In genomic region chr7:101374155-101374554, GRCm38 (mm10) we compare ENCODE assay signal across 7 mouse cellular contexts. TPM values are rescaled to one million over a fixed set of nuclear protein-coding genes. Genes with fewer than 3 reads are reported as not detected.
DNase-seq lines count a peak whose midpoint lies in the region; ATAC-seq and TF ChIP-seq lines count a peak whose summit lies in the region.

No protein-coding gene starts in this region.

- H3K4me3 ChIP-seq in hindbrain, postnatal 0 days (ENCODE audit: low read length): no peak overlapping the region
- no peak overlapping the region for H3K4me3 ChIP-seq in neural tube, embryonic 15.5 days (replicated peaks)

- peak; percentile 88 for TF ChIP-seq CTCF in hindbrain, postnatal 0 days (IDR thresholded peaks at IDR 0.05; ENCODE audit: low read depth)

- no peak overlapping the region for H3K4me2 ChIP-seq in hindbrain, postnatal 0 days (ENCODE audit: low read depth, low read length)
- H3K4me2 ChIP-seq in neural tube, embryonic 15.5 days: no peak overlapping the region

- peak; percentile 61 for ATAC-seq in hindbrain, postnatal 0 days
- peak; percentile 53; the same call in 1 of the 2 replicates for ATAC-seq in neural tube, embryonic 15.5 days (ENCODE audit: low FRiP score)

- H3K27me3 ChIP-seq in hindbrain, postnatal 0 days (ENCODE audit: insufficient read depth, low read length): no peaks in the 10 kb centered on the region
- no peaks in the 10 kb centered on the region for H3K27me3 ChIP-seq in neural tube, embryonic 15.5 days (replicated peaks)

- DNase-seq in left cerebral cortex, adult 18-20 months (ENCODE audit: low spot score in 2 of 2): peak; percentile 30 to 47
- DNase-seq in left cerebral cortex, postnatal 36 days (ENCODE audit: low spot score in 2 of 2): no peak
- DNase-seq in NIH3T3 (ENCODE audit: low read depth): peak; percentile 81
- DNase-seq in cerebellum, postnatal 14 days: peak; percentile 71 to 76
- peak; percentile 86 for DNase-seq in hindbrain, postnatal 0 days (ENCODE audit: low spot score)
- no peak for DNase-seq in adrenal gland, adult 8-10 months

- no peak overlapping the region for H3K9ac ChIP-seq in hindbrain, postnatal 0 days (replicated peaks; ENCODE audit: low read length)
- H3K9ac ChIP-seq in neural tube, embryonic 15.5 days (replicated peaks): no peak overlapping the region

- H3K36me3 ChIP-seq in hindbrain, postnatal 0 days (ENCODE audit: insufficient read depth, low read length): no peaks in the 10 kb centered on the region
- no peaks in the 10 kb centered on the region for H3K36me3 ChIP-seq in neural tube, embryonic 15.5 days

- intact Hi-C loops in left cerebral cortex, postnatal 36 days (cut with DNase I): loop anchor here (1.0 to 5.0 kb wide), 2 partner anchors 64 to 312 kb away; no protein-coding TSS in a partner anchor

- H3K9me3 ChIP-seq in hindbrain, postnatal 0 days (ENCODE audit: low read length): no peaks in the 10 kb centered on the region
- no peaks in the 10 kb centered on the region for H3K9me3 ChIP-seq in neural tube, embryonic 15.5 days (replicated peaks)

- no peaks in the 10 kb centered on the region for H3K4me1 ChIP-seq in hindbrain, postnatal 0 days (ENCODE audit: insufficient read depth, low read length)
- H3K4me1 ChIP-seq in neural tube, embryonic 15.5 days: peaks cover 19% of the 10 kb centered on the region

- no peak overlapping the region for H3K27ac ChIP-seq in hindbrain, postnatal 0 days
- H3K27ac ChIP-seq in neural tube, embryonic 15.5 days (replicated peaks): no peak overlapping the region

RNA-seq across cellular contexts. Expression of gene Arap1, which starts 26.3 kb away (rescaled TPM):
- total RNA-seq in left cerebral cortex, adult 18-20 months (2021): 10 to 100 TPM; 15.6 to 24.1 TPM
- 10 to 100 TPM; 16.5 to 17.6 TPM for total RNA-seq in left cerebral cortex, postnatal 36 days (2021)
- total RNA-seq in hindbrain, postnatal 0 days (2014; rRNA removed): 19.2 and 44.0 TPM in 2 replicates
- polyA plus RNA-seq in hindbrain, postnatal 0 days (2015; fragmentation: Nextera tagmentation; extraction: Ambion mirVana): 9.2 and 10.5 TPM in 2 replicates
- 9.7 and 19.9 TPM in 2 replicates for polyA plus RNA-seq in neural tube, embryonic 15.5 days (2015; fragmentation: Nextera tagmentation; extraction: Ambion mirVana)
- 10 to 100 TPM; 34.8 to 67.7 (median 49.6) TPM for total RNA-seq in adrenal gland, adult 8-10 months (2022)

RNA-seq across cellular contexts. Expression of gene Gm45837, which starts 36.5 kb away (rescaled TPM):
- total RNA-seq in left cerebral cortex, adult 18-20 months (2021): 1 to 10 TPM in 1 of 2 experiments, not detected in 1; 1.3 TPM
- total RNA-seq in left cerebral cortex, postnatal 36 days (2021): 1 to 10 TPM in 1 of 2 experiments, not detected in 1; 1.7 TPM
- not detected in 2 replicates for total RNA-seq in hindbrain, postnatal 0 days (2014; rRNA removed)
- not detected in 2 replicates for polyA plus RNA-seq in hindbrain, postnatal 0 days (2015; fragmentation: Nextera tagmentation; extraction: Ambion mirVana)
- 0.99 TPM in 1 of 2 replicates, not detected in the other for polyA plus RNA-seq in neural tube, embryonic 15.5 days (2015; fragmentation: Nextera tagmentation; extraction: Ambion mirVana)
- total RNA-seq in adrenal gland, adult 8-10 months (2022): 1 to 10 TPM in 2 of 4 experiments, not detected in 2; 4.4 to 8.6 TPM

RNA-seq across cellular contexts. Expression of gene Pde2a, which starts 47.3 kb away (rescaled TPM):
- 100 to 1,000 TPM; 347 to 370 TPM for total RNA-seq in left cerebral cortex, adult 18-20 months (2021)
- 100 to 1,000 TPM; 349 to 377 TPM for total RNA-seq in left cerebral cortex, postnatal 36 days (2021)
- 54.4 and 55.8 TPM in 2 replicates for total RNA-seq in hindbrain, postnatal 0 days (2014; rRNA removed)
- polyA plus RNA-seq in hindbrain, postnatal 0 days (2015; fragmentation: Nextera tagmentation; extraction: Ambion mirVana): 26.7 and 27.1 TPM in 2 replicates
- polyA plus RNA-seq in neural tube, embryonic 15.5 days (2015; fragmentation: Nextera tagmentation; extraction: Ambion mirVana): 27.9 and 28.5 TPM in 2 replicates
- total RNA-seq in adrenal gland, adult 8-10 months (2022): 100 to 1,000 TPM; 219 to 291 (median 255) TPM

RNA-seq across cellular contexts. Expression of gene Stard10, which starts 57.3 kb away (rescaled TPM):
- 10 to 100 TPM; 90.2 to 96.6 TPM for total RNA-seq in left cerebral cortex, adult 18-20 months (2021)
- total RNA-seq in left cerebral cortex, postnatal 36 days (2021): 10 to 100 TPM; 75.7 to 85.6 TPM
- 39.3 and 53.4 TPM in 2 replicates for total RNA-seq in hindbrain, postnatal 0 days (2014; rRNA removed)
- polyA plus RNA-seq in hindbrain, postnatal 0 days (2015; fragmentation: Nextera tagmentation; extraction: Ambion mirVana): 17.2 and 20.1 TPM in 2 replicates
- 12.8 and 25.3 TPM in 2 replicates for polyA plus RNA-seq in neural tube, embryonic 15.5 days (2015; fragmentation: Nextera tagmentation; extraction: Ambion mirVana)
- 100 to 1,000 TPM in 2 of 4 experiments, 10 to 100 TPM in 2; 39.3 to 195 (median 109) TPM for total RNA-seq in adrenal gland, adult 8-10 months (2022)

Comparison
In these comparisons a context has a peak if more than half of its experiments do, and no peak if none do; other contexts are left out.
1. DNase-seq: peak in left cerebral cortex, adult 18-20 months (2 of 2), NIH3T3 (single experiment), cerebellum, postnatal 14 days (2 of 2) and hindbrain, postnatal 0 days (single experiment); none in left cerebral cortex, postnatal 36 days (0 of 2) and adrenal gland, adult 8-10 months (single experiment).